Mouse (Mus musculus) neural tube, embryonic 12.5 days (tissue): ENCODE results near the gene Hoxa13. TPM values are rescaled to one million over a fixed set of nuclear protein-coding genes. Genes with fewer than 3 reads are reported as not detected.
A peak's percentile ranks its signal among the peaks of the same experiment; 100 is the strongest.

Experiments used
- ATAC-seq: fragments of 200-750 bp; cut with Nextera tagmentation; 2 replicates; pipeline ENCODE4 v1.8.0; 2017; ENCODE audit warnings: low read depth, mild to moderate bottlenecking, moderate TSS enrichment, moderate library complexity; ENCODE audit not compliant: low FRiP score
- H3K27ac ChIP-seq: fragments of 300-500 bp; sonication (generic); 2 replicates; pipeline ENCODE4 v1.5.1; 2016
- H3K27me3 ChIP-seq: fragments of 300-500 bp; sonication (generic); replicated peaks from 2 replicates; pipeline ENCODE4 v1.6.1; 2016; ENCODE audit warnings: mild to moderate bottlenecking
- H3K36me3 ChIP-seq: fragments of 300-500 bp; sonication (generic); 2 replicates; pipeline ENCODE4 v1.6.1; 2016; ENCODE audit warnings: mild to moderate bottlenecking
- H3K4me1 ChIP-seq: fragments of 300-500 bp; sonication (generic); 2 replicates; pipeline ENCODE4 v1.6.1; 2016
- H3K4me2 ChIP-seq: fragments of 300-500 bp; sonication (generic); replicated peaks from 2 replicates; pipeline ENCODE4 v1.6.1; 2016; ENCODE audit warnings: mild to moderate bottlenecking
- H3K4me3 ChIP-seq: fragments of 300-500 bp; sonication (generic); 2 replicates; pipeline ENCODE4 v1.5.1; 2016
- H3K9ac ChIP-seq: fragments of 300-500 bp; sonication (generic); 2 replicates; pipeline ENCODE4 v1.6.1; 2016; ENCODE audit warnings: mild to moderate bottlenecking
- H3K9me3 ChIP-seq: fragments of 300-500 bp; sonication (generic); 2 replicates; pipeline ENCODE4 v1.6.1; 2016; ENCODE audit warnings: mild to moderate bottlenecking
- WGBS: fragments of 180-500 bp; shearing (Covaris S2); methylation state at CpG from one replicate; pipeline ENCODE4 v1.1.7; 2016; 5-methylcytosine and 5-hydroxymethylcytosine counted together
- polyA plus RNA-seq: library from polyadenylated mRNA; unstranded; fragments of >200 nt; fragmentation: Nextera tagmentation; extraction: Ambion mirVana; gene quantifications from 2 replicates; pipeline ENCODE4 v1.2.1, GENCODE M21; 2016

Hoxa13 gene
- polyA plus RNA-seq, 1 experiment from 2014 or later: 0.10 TPM

DNA sequence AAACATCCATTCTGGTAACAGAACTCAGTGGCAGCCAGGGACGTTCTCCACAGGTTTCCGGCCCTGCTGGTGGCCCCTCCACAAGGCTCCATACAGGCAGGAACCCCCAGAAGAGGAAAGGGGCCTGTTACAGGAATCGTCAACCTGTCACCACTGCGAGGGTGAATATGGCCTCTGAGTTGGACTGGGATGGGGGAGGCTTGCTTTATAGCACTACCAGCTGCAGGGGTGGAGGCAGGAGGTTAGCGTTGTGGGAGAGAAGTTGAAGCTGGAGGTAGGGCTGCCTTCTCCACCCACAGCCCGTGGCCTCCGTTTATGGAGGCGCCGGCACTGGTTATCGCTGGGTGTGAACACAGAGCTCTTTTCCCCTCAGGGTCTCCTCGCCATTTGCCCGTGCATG, 20.4 kb upstream of the Hoxa13 start:
- Histone ChIP-seq H3K36me3 (no peaks in the 10 kb centered on the region), H3K9ac (peak overlapping the region; percentile 26; the same call in 1 of the 2 replicates), H3K9me3 (no peaks in the 10 kb centered on the region), H3K4me2 (no peak overlapping the region), H3K4me3 (no peak overlapping the region), H3K27me3 (peaks cover 49% of the 10 kb centered on the region), H3K4me1 (no peaks in the 10 kb centered on the region), H3K27ac (no peak overlapping the region)
- no peak for ATAC-seq
- WGBS: 44% methylated on average over 12 of the region's 12 CpGs

DNA sequence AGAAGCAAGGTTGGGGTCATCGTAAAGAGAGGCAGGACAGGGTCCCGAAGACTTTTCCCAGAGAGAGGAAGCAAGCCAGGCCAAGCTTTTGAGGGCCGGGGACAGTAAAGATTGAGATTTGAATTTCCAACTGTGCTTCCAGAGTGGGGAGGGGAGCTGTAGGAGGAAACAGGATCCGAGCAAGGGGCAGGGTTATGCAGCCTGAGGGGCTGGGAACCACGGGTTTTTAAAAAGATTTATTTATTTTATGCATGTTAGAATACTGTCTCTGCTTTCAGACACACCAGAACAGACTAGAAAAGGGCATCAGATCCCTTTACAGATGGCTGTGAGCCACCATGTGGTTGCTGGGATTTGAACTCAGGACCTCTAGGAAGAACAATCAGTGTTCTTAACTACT, 16.2 kb upstream of the Hoxa13 start:
- H3K9ac ChIP-seq: no peak overlapping the region
- no peaks in the 10 kb centered on the region for H3K4me1 ChIP-seq
- no peaks in the 10 kb centered on the region for H3K9me3 ChIP-seq
- H3K4me3 ChIP-seq: no peak overlapping the region
- ATAC-seq: no peak
- no peak overlapping the region for H3K27ac ChIP-seq
- no peak overlapping the region for H3K4me2 ChIP-seq
- H3K27me3 ChIP-seq: peaks cover 82% of the 10 kb centered on the region
- WGBS: 4% methylated on average over 5 of the region's 5 CpGs
- H3K36me3 ChIP-seq: no peaks in the 10 kb centered on the region

GRCm38 (mm10) chr6:52276382-52276781, 15.7 kb upstream of the Hoxa13 start:
- Histone ChIP-seq H3K4me2 (no peak overlapping the region), H3K36me3 (no peaks in the 10 kb centered on the region), H3K9ac (no peak overlapping the region), H3K4me3 (no peak overlapping the region), H3K27me3 (peaks cover 83% of the 10 kb centered on the region), H3K4me1 (no peaks in the 10 kb centered on the region), H3K9me3 (no peaks in the 10 kb centered on the region), H3K27ac (no peak overlapping the region)
- WGBS: 2% methylated on average over 6 of the region's 6 CpGs
- no peak for ATAC-seq

DNA sequence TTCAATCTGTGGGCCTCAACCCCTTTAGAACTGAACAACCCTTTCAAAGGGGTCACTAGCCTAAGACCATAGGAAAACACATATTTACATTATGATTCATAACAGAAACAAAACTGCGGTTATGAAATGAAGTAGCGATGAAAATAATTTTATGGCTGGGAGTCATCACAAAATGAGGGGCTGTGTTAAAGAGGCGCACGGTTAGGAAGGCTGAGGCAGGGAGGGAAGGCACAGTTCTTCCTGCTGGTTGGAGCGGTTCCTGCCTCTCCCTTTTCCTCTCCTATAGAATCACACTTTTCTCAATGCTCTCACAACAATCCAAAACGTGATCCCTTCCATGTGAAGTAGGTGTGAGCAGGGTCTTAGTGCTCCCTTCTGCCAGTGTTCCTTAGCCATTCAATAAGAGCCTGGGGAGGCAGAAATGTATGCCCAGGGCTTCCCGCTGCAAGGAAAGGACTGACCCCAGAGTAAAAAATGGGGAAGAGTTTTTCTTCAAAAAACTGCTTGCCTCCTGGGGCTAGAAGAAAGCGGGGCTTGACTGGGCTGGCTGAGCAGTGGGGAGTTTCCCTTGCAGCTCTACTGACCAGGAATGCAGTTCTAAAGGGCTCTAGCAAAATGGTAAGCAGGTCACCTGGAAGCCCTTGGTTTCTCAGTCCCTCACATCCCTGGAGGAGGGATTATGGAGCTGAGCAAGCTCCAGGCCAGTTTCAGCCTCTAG, 15.0 kb upstream of the Hoxa13 start:
- ATAC-seq: no peak
- WGBS: 7% methylated on average over 8 of the region's 8 CpGs

DNA sequence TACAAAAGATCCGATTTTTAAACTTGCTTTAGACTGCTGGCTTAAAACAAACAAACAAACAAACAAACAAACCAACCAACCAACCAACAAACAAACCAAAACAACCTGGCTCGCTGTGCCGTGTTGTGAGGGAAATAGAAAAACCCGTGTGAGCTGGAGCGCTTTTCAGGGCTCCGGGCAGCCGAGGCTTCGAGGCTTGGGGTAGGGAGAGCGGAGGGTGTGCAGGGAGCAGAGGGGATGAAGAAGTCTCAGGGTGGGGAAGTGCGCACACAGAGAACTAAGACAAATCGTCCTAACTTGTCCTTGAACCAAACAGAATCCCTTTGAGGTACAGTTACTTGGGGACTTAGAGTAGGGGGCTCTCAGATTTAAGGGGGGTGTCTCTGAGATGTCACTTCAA, 13.9 kb upstream of the Hoxa13 start:
- H3K36me3 ChIP-seq: no peaks in the 10 kb centered on the region
- H3K4me1 ChIP-seq: no peaks in the 10 kb centered on the region
- no peak overlapping the region for H3K4me2 ChIP-seq
- H3K4me3 ChIP-seq: no peak overlapping the region
- no peak for ATAC-seq
- no peaks in the 10 kb centered on the region for H3K9me3 ChIP-seq
- 2% methylated on average over 11 of the region's 11 CpGs for WGBS
- H3K9ac ChIP-seq: no peak overlapping the region
- H3K27me3 ChIP-seq: peaks cover 90% of the 10 kb centered on the region
- no peak overlapping the region for H3K27ac ChIP-seq

More for the DNA sequence above, 15.0 kb upstream of the Hoxa13 start:
- Histone ChIP-seq H3K4me3 (no peak overlapping the region), H3K9ac (no peak overlapping the region), H3K4me1 (no peaks in the 10 kb centered on the region), H3K9me3 (no peaks in the 10 kb centered on the region), H3K27me3 (peaks cover 84% of the 10 kb centered on the region), H3K36me3 (no peaks in the 10 kb centered on the region), H3K27ac (no peak overlapping the region), H3K4me2 (no peak overlapping the region)

DNA sequence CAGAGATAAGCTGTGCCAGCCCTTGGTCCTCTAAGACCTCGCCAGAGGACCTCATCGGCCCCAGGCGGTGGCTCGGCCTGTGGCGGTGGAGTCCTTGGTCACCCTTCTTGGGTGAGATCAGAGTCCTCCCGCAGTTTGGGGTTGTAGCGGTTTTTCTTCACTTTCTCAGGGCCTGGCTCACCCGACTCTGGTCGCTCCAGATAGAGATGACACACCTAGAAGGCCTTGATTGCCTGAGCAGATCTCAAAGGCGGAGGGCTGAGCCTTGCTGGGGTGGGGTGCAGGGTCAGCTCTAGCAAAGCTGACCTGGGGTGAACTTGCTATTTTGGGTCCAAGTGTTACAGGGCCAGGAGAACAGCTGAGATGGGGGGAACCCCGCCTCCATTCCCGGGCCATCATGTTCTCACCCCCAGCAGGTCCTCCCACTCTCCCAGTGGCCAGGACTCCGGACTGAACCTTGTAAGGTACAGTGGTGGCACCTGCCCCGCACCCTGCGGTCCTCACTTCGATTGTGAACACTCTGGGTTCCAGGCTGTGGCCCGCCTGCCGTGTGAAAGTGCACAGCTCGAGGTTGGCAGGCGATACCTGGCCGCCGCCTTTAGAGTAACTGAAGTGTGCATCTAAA, 13.1 kb upstream of the Hoxa13 start:
- Histone ChIP-seq H3K9me3 (no peaks in the 10 kb centered on the region), H3K4me1 (no peaks in the 10 kb centered on the region), H3K36me3 (no peaks in the 10 kb centered on the region), H3K4me3 (no peak overlapping the region), H3K9ac (no peak overlapping the region), H3K4me2 (no peak overlapping the region), H3K27me3 (peaks cover 94% of the 10 kb centered on the region), H3K27ac (no peak overlapping the region)
- WGBS: 2% methylated on average over 22 of the region's 22 CpGs
- no peak for ATAC-seq

- Histone ChIP-seq H3K4me1 (no peaks in the 10 kb centered on the region), H3K4me3 (no peak overlapping the region), H3K9me3 (no peaks in the 10 kb centered on the region), H3K27ac (no peak overlapping the region), H3K36me3 (no peaks in the 10 kb centered on the region), H3K9ac (no peak overlapping the region), H3K4me2 (no peak overlapping the region), H3K27me3 (peaks cover 99% of the 10 kb centered on the region)
- no peak for ATAC-seq
- WGBS: 3% methylated on average over 21 of the region's 22 CpGs
Observed at GRCm38 (mm10) chr6:52272766-52273655, 12.3 kb upstream of the Hoxa13 start.

- Histone ChIP-seq H3K36me3 (no peaks in the 10 kb centered on the region), H3K9ac (no peak overlapping the region), H3K27ac (no peak overlapping the region), H3K4me2 (no peak overlapping the region), H3K4me1 (no peaks in the 10 kb centered on the region), H3K27me3 (peaks cover 95% of the 10 kb centered on the region), H3K4me3 (no peak overlapping the region), H3K9me3 (no peaks in the 10 kb centered on the region)
- WGBS: 2% methylated on average over 23 of the region's 23 CpGs
- ATAC-seq: 0 out of 2 replicates have a peak, but pooled peaks have one; percentile 9
Observed at GRCm38 (mm10) chr6:52270494-52271480, 10.1 kb upstream of the Hoxa13 start.

- Histone ChIP-seq H3K9me3 (no peaks in the 10 kb centered on the region), H3K36me3 (no peaks in the 10 kb centered on the region), H3K4me3 (no peak overlapping the region), H3K9ac (no peak overlapping the region), H3K27ac (no peak overlapping the region), H3K4me2 (no peak overlapping the region), H3K4me1 (no peaks in the 10 kb centered on the region), H3K27me3 (peaks cover 95% of the 10 kb centered on the region)
- no peak for ATAC-seq
- WGBS: 0% methylated on average over 3 of the region's 3 CpGs
Observed at GRCm38 (mm10) chr6:52268756-52269155, 8.1 kb upstream of the Hoxa13 start.

- Histone ChIP-seq H3K4me1 (no peaks in the 10 kb centered on the region), H3K27me3 (peaks cover 95% of the 10 kb centered on the region), H3K9me3 (no peaks in the 10 kb centered on the region), H3K4me3 (no peak overlapping the region), H3K4me2 (no peak overlapping the region), H3K9ac (no peak overlapping the region), H3K27ac (no peak overlapping the region), H3K36me3 (no peaks in the 10 kb centered on the region)
- ATAC-seq: no peak
- WGBS: under 1% methylated on average over 7 of the region's 7 CpGs
Observed at GRCm38 (mm10) chr6:52268341-52268740, 7.7 kb upstream of the Hoxa13 start.

GRCm38 (mm10) chr6:52267691-52268090, 7.0 kb upstream of the Hoxa13 start:
- 3% methylated on average over 3 of the region's 3 CpGs for WGBS
- Histone ChIP-seq H3K27me3 (peaks cover 95% of the 10 kb centered on the region), H3K4me2 (no peak overlapping the region), H3K36me3 (no peaks in the 10 kb centered on the region), H3K9me3 (no peaks in the 10 kb centered on the region), H3K4me3 (no peak overlapping the region), H3K27ac (no peak overlapping the region), H3K4me1 (no peaks in the 10 kb centered on the region), H3K9ac (no peak overlapping the region)
- ATAC-seq: no peak
